Mouse (Mus musculus) heart, adult 2 months (tissue): ENCODE measurements around the gene Nr5a1. TPM values are rescaled to one million over a fixed set of nuclear protein-coding genes. Genes with fewer than 3 reads are reported as not detected.

ENCODE experiments used
- DNase-seq, 2 experiments: peaks; one replicate each; pipeline ENCODE4 v3.0.0; 2021
- H3K27ac ChIP-seq: fragments of 200-600 bp; 2 replicates; pipeline ENCODE4 v1.8.1; 2022
- H3K27me3 ChIP-seq: fragments of 200-500 bp; 2 replicates; pipeline ENCODE4 v1.6.1; 2012; ENCODE audit warnings: mild to moderate bottlenecking, low read length, inconsistent platforms, mixed read lengths; ENCODE audit not compliant: control insufficient read depth, insufficient read depth
- H3K36me3 ChIP-seq: fragments of 200-500 bp; 2 replicates; pipeline ENCODE4 v1.6.1; 2012; ENCODE audit warnings: low read length, inconsistent platforms; ENCODE audit not compliant: control insufficient read depth, insufficient read depth
- H3K4me1 ChIP-seq: fragments of 200-500 bp; 2 replicates; pipeline ENCODE4 v1.6.1; 2011; ENCODE audit warnings: low read length; ENCODE audit not compliant: control insufficient read depth, insufficient read depth
- H3K4me3 ChIP-seq: fragments of 200-600 bp; 2 replicates; pipeline ENCODE4 v1.8.1; 2022
- H3K79me2 ChIP-seq: fragments of 200-500 bp; replicated peaks from 2 replicates; pipeline ENCODE4 v1.6.1; 2012; ENCODE audit warnings: mild to moderate bottlenecking, inconsistent platforms, low read length, moderate library complexity, mixed read lengths; ENCODE audit not compliant: control insufficient read depth, insufficient read depth
- H3K9ac ChIP-seq: fragments of 200-500 bp; 2 replicates; pipeline ENCODE4 v1.6.1; 2012; ENCODE audit warnings: low read depth, mild to moderate bottlenecking, control low read depth, inconsistent platforms, low read length, mixed read lengths
- CTCF ChIP-seq: fragments of 200-600 bp; IDR thresholded peaks from 2 replicates; pipeline ENCODE4 v1.8.1; 2022; ENCODE audit warnings: antibody characterized with exemption, mild to moderate bottlenecking, moderate library complexity
- EP300 ChIP-seq: fragments of 200-500 bp; IDR thresholded peaks from 2 replicates; pipeline ENCODE4 v1.6.1; 2011; ENCODE audit warnings: low read depth, low read length, control low read depth; ENCODE audit not compliant: insufficient read depth
- POLR2A ChIP-seq: fragments of 200-500 bp; IDR thresholded peaks from 2 replicates; pipeline ENCODE4 v1.6.1; 2011; ENCODE audit warnings: mild to moderate bottlenecking, low read depth, low read length, control low read depth; ENCODE audit not compliant: insufficient read depth
- WGBS: fragments of 180-500 bp; shearing (Covaris S2); methylation state at CpG from one replicate; pipeline ENCODE4 v1.1.7; 2018; 5-methylcytosine and 5-hydroxymethylcytosine counted together
- intact Hi-C: fragments of 180-260 bp; cut with DNase I; formaldehyde crosslinking; loops from one replicate; pipeline ENCODE4 v1.15.1; 2025
- polyA plus RNA-seq: library from polyadenylated mRNA; depleted of rRNA; stranded (reverse); fragments of >200 nt; gene quantifications from 2 replicates; pipeline ENCODE4 v1.2.3, GENCODE M21; 2012
- total RNA-seq, 2 experiments: library from RNA; stranded (reverse); gene quantifications; 2 replicates each; pipeline ENCODE4 v1.2.3; 2021

Nr5a1 gene
- total and polyA plus RNA-seq, 3 experiments = 0.16 TPM; not detected in 2

DNA sequence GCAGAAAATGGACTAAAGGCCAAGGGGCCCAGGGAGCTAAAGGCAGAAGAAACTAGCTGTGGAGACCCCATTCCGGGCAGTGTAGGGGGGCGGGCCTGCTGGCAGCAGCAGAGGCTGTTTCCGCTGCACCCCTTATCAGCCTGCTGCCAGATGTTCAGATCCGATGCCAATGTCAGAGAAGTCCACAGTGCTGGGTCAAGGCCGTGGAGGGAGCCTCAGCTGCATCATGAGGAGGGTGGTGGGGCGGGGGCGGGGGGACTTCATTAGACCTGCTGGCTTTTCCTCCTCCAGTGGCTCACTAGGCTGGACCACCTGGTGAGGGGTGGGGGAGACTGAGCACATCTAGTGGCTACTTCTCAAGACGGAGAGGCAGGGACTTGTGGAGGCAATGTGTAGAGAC lies 4.3 kb upstream of the Nr5a1 start:
- Histone ChIP-seq H3K4me3 (no peak overlapping the region), H3K4me1 (no peaks in the 10 kb centered on the region), H3K27ac (no peak overlapping the region), H3K36me3 (no peaks in the 10 kb centered on the region), H3K79me2 (no peaks in the 10 kb centered on the region), H3K9ac (no peak overlapping the region), H3K27me3 (0 out of 2 replicates have a peak, but pooled peaks cover 2% of the 10 kb centered on the region)
- intact Hi-C loops = loop anchor here (10.0 kb wide), 1 partner anchor 364 kb away; no protein-coding TSS in a partner anchor
- 55% methylated on average over 8 of the region's 8 CpGs for WGBS
- no peak for DNase-seq
- no peak for TF ChIP-seq EP300
- TF ChIP-seq CTCF = no peak
- TF ChIP-seq POLR2A = no peak

DNA sequence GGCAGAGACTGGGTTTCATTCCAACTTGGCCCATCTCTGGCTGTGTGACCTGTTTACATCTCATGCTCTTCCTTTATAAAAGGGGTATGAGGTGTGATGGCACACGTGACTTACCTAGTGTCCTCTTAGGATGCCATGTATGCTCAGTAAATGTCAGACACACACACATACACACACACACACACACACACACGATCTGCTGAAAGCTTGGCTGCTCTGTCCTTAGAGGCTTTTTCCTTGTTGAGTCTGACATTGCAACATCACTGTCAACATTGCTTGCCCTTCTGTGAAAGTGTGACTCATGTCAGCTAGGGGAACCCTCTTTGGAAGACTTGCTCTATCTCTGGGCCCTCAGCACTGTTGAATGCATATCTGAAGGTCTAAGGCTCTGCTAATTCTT lies 3.1 kb upstream of the Nr5a1 start:
- no peaks in the 10 kb centered on the region for H3K4me1 ChIP-seq
- peaks cover 3% of the 10 kb centered on the region for H3K27me3 ChIP-seq
- H3K79me2 ChIP-seq = no peaks in the 10 kb centered on the region
- H3K9ac ChIP-seq = no peak overlapping the region
- no peak for DNase-seq
- H3K27ac ChIP-seq = no peak overlapping the region
- no peak overlapping the region for H3K4me3 ChIP-seq
- H3K36me3 ChIP-seq = no peaks in the 10 kb centered on the region
- TF ChIP-seq EP300 (no peak), CTCF (no peak), POLR2A (no peak)
- 54% methylated on average over 2 of the region's 2 CpGs for WGBS
- intact Hi-C loops = loop anchor here (10.0 kb wide), 1 partner anchor 363 kb away; no protein-coding TSS in a partner anchor

DNA sequence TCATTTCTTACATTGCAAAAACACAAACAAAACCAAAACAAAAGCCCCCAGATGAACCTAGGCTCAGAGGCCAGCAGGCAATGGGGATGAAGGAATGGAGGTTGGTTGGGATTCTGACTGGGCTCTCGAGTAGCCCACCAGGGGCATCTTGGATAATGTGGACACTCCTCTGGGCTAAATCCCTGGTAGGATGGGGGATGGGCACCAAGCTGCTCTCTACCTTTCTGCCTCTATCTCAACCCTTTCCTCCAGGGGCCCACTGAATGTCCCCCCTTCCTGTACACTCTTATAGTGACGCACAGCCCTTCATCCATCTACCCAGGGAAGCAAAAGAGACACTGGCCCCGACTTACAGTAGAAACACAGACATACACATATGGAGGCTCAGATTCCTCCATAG lies 746 bp downstream of the Nr5a1 start:
- Histone ChIP-seq H3K27me3 (peaks cover 35% of the 10 kb centered on the region), H3K4me1 (no peaks in the 10 kb centered on the region; the same call in none of the 2 replicates), H3K27ac (no peak overlapping the region), H3K79me2 (no peaks in the 10 kb centered on the region), H3K9ac (no peak overlapping the region), H3K36me3 (no peaks in the 10 kb centered on the region), H3K4me3 (no peak overlapping the region)
- 92% methylated on average over 3 of the region's 3 CpGs for WGBS
- DNase-seq = no peak
- TF ChIP-seq CTCF (no peak), EP300 (no peak), POLR2A (no peak)
- intact Hi-C loops = loop anchor here (10.0 kb wide), 1 partner anchor 359 kb away; no protein-coding TSS in a partner anchor

DNA sequence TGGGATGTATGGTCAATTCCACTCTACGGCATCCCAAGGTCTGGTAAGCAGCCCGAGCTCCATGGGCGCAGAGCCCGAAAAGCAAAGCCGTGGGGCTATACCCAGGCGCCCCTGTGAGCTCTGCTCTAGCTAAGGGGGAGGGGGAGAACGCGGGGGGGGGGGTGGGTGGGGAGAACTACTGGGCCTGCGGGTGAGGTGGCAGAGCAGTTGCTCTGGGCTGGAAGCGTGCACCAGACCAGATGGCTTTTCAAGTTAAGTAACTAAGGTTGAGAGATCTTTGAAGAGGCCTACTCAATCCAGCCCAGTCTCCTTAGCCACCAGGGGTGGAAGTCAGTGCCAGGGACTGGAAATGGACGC lies 1.6 kb downstream of the Nr5a1 start:
- H3K27me3 ChIP-seq = peaks cover 41% of the 10 kb centered on the region
- 62% methylated on average over 11 of the region's 11 CpGs for WGBS

DNA sequence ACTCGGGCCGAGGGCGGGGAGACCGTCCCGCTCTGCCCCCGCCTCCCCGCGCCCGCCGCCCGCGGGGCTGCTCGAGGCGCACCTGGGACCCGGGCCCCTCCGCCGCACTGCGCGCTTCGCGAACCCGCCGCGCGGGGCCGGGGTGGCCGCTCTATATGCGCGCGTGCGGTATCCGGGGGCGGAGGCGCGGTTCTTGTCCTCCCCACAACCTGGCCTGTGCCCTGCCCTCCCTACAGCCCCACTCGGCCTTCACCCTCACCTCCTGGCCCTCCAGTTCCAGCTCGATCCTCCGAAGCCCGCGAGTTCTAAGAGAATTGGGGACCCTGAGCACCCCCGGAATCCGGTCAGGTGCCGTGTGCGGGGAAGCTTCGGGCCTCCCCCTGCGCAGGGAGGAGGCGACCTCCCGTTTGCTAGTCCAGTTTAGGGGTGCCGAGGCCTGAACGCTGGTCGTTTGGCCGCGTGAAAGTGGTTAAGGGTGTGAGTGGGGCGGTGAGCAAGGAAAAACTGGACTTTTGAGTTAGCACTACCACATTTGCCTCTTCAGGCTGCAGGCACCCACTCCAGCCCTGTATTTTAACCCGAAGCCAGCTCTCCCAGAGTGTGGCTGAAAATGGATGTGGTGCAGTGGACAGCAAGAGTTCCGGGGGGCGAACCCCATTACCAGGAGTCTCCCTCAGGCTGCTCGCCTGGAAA lies 2.1 kb downstream of the Nr5a1 start:
- intact Hi-C loops = loop anchor here (10.0 kb wide), 1 partner anchor 357 kb away; no protein-coding TSS in a partner anchor

More for the DNA sequence above, 1.6 kb downstream of the Nr5a1 start:
- TF ChIP-seq POLR2A (no peak), EP300 (no peak), CTCF (no peak)
- intact Hi-C loops = loop anchor here (10.0 kb wide), 1 partner anchor 358 kb away; no protein-coding TSS in a partner anchor
- Histone ChIP-seq H3K79me2 (no peaks in the 10 kb centered on the region), H3K9ac (no peak overlapping the region), H3K4me1 (no peaks in the 10 kb centered on the region; the same call in none of the 2 replicates), H3K4me3 (no peak overlapping the region), H3K36me3 (no peaks in the 10 kb centered on the region), H3K27ac (no peak overlapping the region)
- DNase-seq = no peak

DNA sequence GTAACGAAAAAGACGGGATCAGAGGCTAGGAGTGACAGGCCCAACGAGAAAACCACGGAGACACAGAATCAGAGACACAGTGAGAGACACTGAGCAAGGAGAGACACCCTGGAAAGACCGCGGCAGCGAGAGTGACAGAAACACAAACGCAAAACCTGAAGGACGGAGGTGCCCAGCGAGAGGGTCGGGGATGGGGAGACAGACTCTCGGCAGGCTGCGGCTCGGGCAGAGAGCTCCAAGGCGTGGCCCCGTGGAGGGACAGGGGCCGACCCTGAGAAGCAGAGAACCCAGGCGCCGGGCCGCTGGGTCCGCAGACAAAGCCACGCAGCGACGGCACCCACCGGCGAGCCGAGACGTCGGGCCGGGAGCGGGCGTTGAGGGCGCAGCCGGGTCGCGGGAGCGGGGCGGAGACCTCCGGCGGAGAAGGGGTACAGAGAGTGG lies 2.9 kb downstream of the Nr5a1 start:
- WGBS = 3% methylated on average over 40 of the region's 40 CpGs
- no peaks in the 10 kb centered on the region for H3K79me2 ChIP-seq
- intact Hi-C loops = loop anchor here (10.0 kb wide), 1 partner anchor 357 kb away; no protein-coding TSS in a partner anchor
- H3K9ac ChIP-seq = no peak overlapping the region
- TF ChIP-seq CTCF (no peak), EP300 (no peak), POLR2A (no peak)
- no peaks in the 10 kb centered on the region for H3K36me3 ChIP-seq
- H3K27me3 ChIP-seq = peaks cover 41% of the 10 kb centered on the region
- no peak overlapping the region for H3K4me3 ChIP-seq
- DNase-seq = peak in 1 of 2 experiments; percentile 32
- H3K27ac ChIP-seq = no peak overlapping the region
- H3K4me1 ChIP-seq = no peaks in the 10 kb centered on the region; the same call in none of the 2 replicates

More for the DNA sequence above, 2.1 kb downstream of the Nr5a1 start:
- Histone ChIP-seq H3K4me3 (no peak overlapping the region), H3K27me3 (peaks cover 41% of the 10 kb centered on the region), H3K36me3 (no peaks in the 10 kb centered on the region), H3K4me1 (no peaks in the 10 kb centered on the region; the same call in none of the 2 replicates), H3K79me2 (no peaks in the 10 kb centered on the region), H3K9ac (no peak overlapping the region), H3K27ac (no peak overlapping the region)
- no peak for DNase-seq
- WGBS = 13% methylated on average over 58 of the region's 58 CpGs
- TF ChIP-seq CTCF (no peak), POLR2A (no peak)
